10 mouse cellular contexts compared by ENCODE assay signal in the genomic region with DNA sequence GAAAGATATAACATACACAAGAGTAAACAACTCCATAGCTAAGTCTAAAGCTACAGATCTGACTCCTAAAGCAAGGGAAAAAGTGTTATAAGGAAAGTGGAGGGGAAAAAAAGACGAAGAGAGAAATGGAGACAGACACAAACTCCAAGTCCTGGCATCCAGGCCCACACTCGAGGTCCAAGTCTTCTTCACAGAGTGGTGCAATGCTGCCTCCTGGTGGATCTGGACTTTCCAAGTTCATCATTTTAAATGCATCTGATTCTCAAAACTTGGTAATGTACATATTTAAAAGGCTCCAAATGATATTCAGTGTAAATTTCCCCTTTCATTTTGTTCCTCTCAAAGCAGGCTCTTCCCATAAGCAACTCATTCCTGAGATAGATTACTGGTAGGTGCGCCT. TPM values are rescaled to one million over a fixed set of nuclear protein-coding genes. Genes with fewer than 3 reads are reported as not detected.
DNase-seq lines count a peak whose midpoint lies in the region; ATAC-seq and TF ChIP-seq lines count a peak whose summit lies in the region.
"Had no signal": no experiment of that assay in that cellular context is flagged by ENCODE, and none has a peak within 500 bp of the region (broad histone marks: within the 10 kb centered on the region; RNA-seq: fewer than 3 reads in every experiment).

No protein-coding gene starts in this region.

- no peak for TF ChIP-seq EP300 in liver, postnatal 0 days (IDR thresholded peaks at IDR 0.05; ENCODE audit: low read depth)

- peak; percentile 29 to 51 for DNase-seq in adrenal gland, adult 18-20 months (ENCODE audit: low spot score in 2 of 2)
- no peak for DNase-seq in adrenal gland, postnatal 4 days (ENCODE audit: low spot score in 2 of 2)
- peak; percentile 86 for DNase-seq in midbrain, embryonic 14.5 days
- peak; percentile 70 to 81 for DNase-seq in cerebellum, postnatal 14 days
- peak; percentile 55 for DNase-seq in induced T-regulatory cell, adult 2 months (ENCODE audit: low read depth)
- DNase-seq in liver, postnatal 0 days = peak; percentile 49
- DNase-seq in splenic B cell, adult 2 months (ENCODE audit: low read depth, low spot score) = peak; percentile 49

- H3K9me3 ChIP-seq in midbrain, embryonic 14.5 days (ENCODE audit: control insufficient read depth, low read length) = no peaks in the 10 kb centered on the region
- no peaks in the 10 kb centered on the region for H3K9me3 ChIP-seq in midbrain, embryonic 15.5 days
- H3K9me3 ChIP-seq in liver, postnatal 0 days (ENCODE audit: low read length) = no peaks in the 10 kb centered on the region
- H3K9me3 ChIP-seq: heart, embryonic 15.5 days had no signal

- H3K9ac ChIP-seq in midbrain, embryonic 14.5 days (replicated peaks; ENCODE audit: low read length) = no peak overlapping the region
- no peak overlapping the region for H3K9ac ChIP-seq in midbrain, embryonic 15.5 days
- H3K9ac ChIP-seq in liver, postnatal 0 days (replicated peaks) = no peak overlapping the region
- H3K9ac ChIP-seq: heart, embryonic 15.5 days had no signal

- ATAC-seq in midbrain, embryonic 14.5 days (ENCODE audit: low FRiP score, low TSS enrichment) = no peak
- no peak for ATAC-seq in midbrain, embryonic 15.5 days (replicated peaks)
- ATAC-seq in liver, postnatal 0 days = no peak

- no peaks in the 10 kb centered on the region for H3K4me1 ChIP-seq in midbrain, embryonic 14.5 days (ENCODE audit: control insufficient read depth, insufficient read depth, low read length)
- peaks cover 5% of the 10 kb centered on the region for H3K4me1 ChIP-seq in midbrain, embryonic 15.5 days
- H3K4me1 ChIP-seq in liver, postnatal 0 days (ENCODE audit: insufficient read depth) = no peaks in the 10 kb centered on the region; the same call in 1 of the 2 replicates
- H3K4me1 ChIP-seq: heart, embryonic 15.5 days had no signal

- H3K4me3 ChIP-seq in midbrain, embryonic 14.5 days (replicated peaks; ENCODE audit: low read depth, low read length) = no peak overlapping the region
- no peak overlapping the region for H3K4me3 ChIP-seq in midbrain, embryonic 15.5 days
- no peak overlapping the region for H3K4me3 ChIP-seq in liver, postnatal 0 days (ENCODE audit: low read depth, low read length)
- H3K4me3 ChIP-seq: heart, embryonic 15.5 days; myocyte had no signal

- H3K27ac ChIP-seq in midbrain, embryonic 14.5 days (replicated peaks; ENCODE audit: low read depth, low read length) = no peak overlapping the region
- no peak overlapping the region for H3K27ac ChIP-seq in midbrain, embryonic 15.5 days
- no peak overlapping the region for H3K27ac ChIP-seq in liver, postnatal 0 days (ENCODE audit: low read depth)
- H3K27ac ChIP-seq: heart, embryonic 15.5 days had no signal

- H3K27me3 ChIP-seq in midbrain, embryonic 14.5 days (ENCODE audit: control insufficient read depth, insufficient read depth, low read length) = no peaks in the 10 kb centered on the region
- no peaks in the 10 kb centered on the region for H3K27me3 ChIP-seq in midbrain, embryonic 15.5 days (replicated peaks)
- H3K27me3 ChIP-seq in liver, postnatal 0 days (ENCODE audit: insufficient read depth, low read length) = no peaks in the 10 kb centered on the region
- no peaks in the 10 kb centered on the region for H3K27me3 ChIP-seq in splenic B cell, adult 2 months (ENCODE audit: control insufficient read depth, insufficient read depth, low read length, poor library complexity, severe bottlenecking)
- H3K27me3 ChIP-seq: heart, embryonic 15.5 days had no signal

- no peak overlapping the region for H3K4me2 ChIP-seq in midbrain, embryonic 14.5 days (ENCODE audit: low read length)
- no peak overlapping the region for H3K4me2 ChIP-seq in midbrain, embryonic 15.5 days
- no peak overlapping the region for H3K4me2 ChIP-seq in liver, postnatal 0 days (ENCODE audit: low read depth, low read length)
- H3K4me2 ChIP-seq: heart, embryonic 15.5 days had no signal

- WGBS in midbrain, embryonic 14.5 days = 50% methylated on average over 3 of the region's 3 CpGs
- 47% methylated on average over 3 of the region's 3 CpGs for WGBS in midbrain, embryonic 15.5 days
- 56% methylated on average over 3 of the region's 3 CpGs for WGBS in liver, postnatal 0 days (ENCODE audit: insufficient replicate concordance)

- peak; percentile 70 for TF ChIP-seq CTCF in liver, postnatal 0 days (IDR thresholded peaks at IDR 0.05; ENCODE audit: low read depth)

- peaks cover 48% of the 10 kb centered on the region for H3K36me3 ChIP-seq in midbrain, embryonic 14.5 days (ENCODE audit: control insufficient read depth, insufficient read depth, low read length)
- H3K36me3 ChIP-seq in midbrain, embryonic 15.5 days (replicated peaks) = peaks cover 24% of the 10 kb centered on the region
- peaks cover 41% of the 10 kb centered on the region for H3K36me3 ChIP-seq in liver, postnatal 0 days (replicated peaks; ENCODE audit: insufficient read depth, low read length)
- H3K36me3 ChIP-seq in splenic B cell, adult 2 months (ENCODE audit: control insufficient read depth, insufficient read depth, low read length, poor library complexity, severe bottlenecking) = peaks cover 2% of the 10 kb centered on the region

RNA-seq across cellular contexts. Expression of a gene that starts 11.3 kb away (rescaled TPM):
- total RNA-seq in adrenal gland, adult 18-20 months (2021) = 100 to 1,000 TPM; 168 to 170 TPM
- total RNA-seq in adrenal gland, postnatal 4 days (2021) = 100 to 1,000 TPM; 231 to 233 TPM
- polyA plus RNA-seq in midbrain, embryonic 14.5 days (2014; fragmentation: Nextera tagmentation; extraction: Ambion mirVana) = 349 and 358 TPM in 2 replicates
- 313 and 342 TPM in 2 replicates for polyA plus RNA-seq in midbrain, embryonic 15.5 days (2015; fragmentation: Nextera tagmentation; extraction: Ambion mirVana)
- polyA plus RNA-seq in liver, postnatal 0 days (2015; fragmentation: Nextera tagmentation; extraction: Ambion mirVana) = 185 and 200 TPM in 2 replicates

RNA-seq across cellular contexts. Expression of a gene that starts 27.1 kb away (rescaled TPM):
- not detected for total RNA-seq in adrenal gland, adult 18-20 months (2021)
- not detected for total RNA-seq in adrenal gland, postnatal 4 days (2021)
- polyA plus RNA-seq in midbrain, embryonic 14.5 days (2014; fragmentation: Nextera tagmentation; extraction: Ambion mirVana) = not detected in 2 replicates
- not detected in 2 replicates for polyA plus RNA-seq in midbrain, embryonic 15.5 days (2015; fragmentation: Nextera tagmentation; extraction: Ambion mirVana)
- polyA plus RNA-seq in liver, postnatal 0 days (2015; fragmentation: Nextera tagmentation; extraction: Ambion mirVana) = not detected in 2 replicates
- polyA plus RNA-seq: heart, embryonic 15.5 days; myocyte had no signal

RNA-seq across cellular contexts. Expression of a gene that starts 55.6 kb away (rescaled TPM):
- not detected for total RNA-seq in adrenal gland, adult 18-20 months (2021)
- not detected for total RNA-seq in adrenal gland, postnatal 4 days (2021)
- 0.30 and 0.57 TPM in 2 replicates for polyA plus RNA-seq in midbrain, embryonic 14.5 days (2014; fragmentation: Nextera tagmentation; extraction: Ambion mirVana)
- polyA plus RNA-seq in midbrain, embryonic 15.5 days (2015; fragmentation: Nextera tagmentation; extraction: Ambion mirVana) = 0.48 and 0.98 TPM in 2 replicates
- not detected in 2 replicates for polyA plus RNA-seq in liver, postnatal 0 days (2015; fragmentation: Nextera tagmentation; extraction: Ambion mirVana)
- polyA plus RNA-seq: heart, embryonic 15.5 days; myocyte had no signal

Comparison
In these comparisons a context has a peak if more than half of its experiments do, and no peak if none do; other contexts are left out.
1. DNase-seq: peak in adrenal gland, adult 18-20 months (2 of 2), midbrain, embryonic 14.5 days (single experiment), cerebellum, postnatal 14 days (2 of 2), induced T-regulatory cell, adult 2 months (single experiment), liver, postnatal 0 days (single experiment) and splenic B cell, adult 2 months (single experiment); none in adrenal gland, postnatal 4 days (0 of 2).